Comparison of ENCODE assay signal across 25 mouse cellular contexts in genomic region chr12:108833408-108833807, GRCm38 (mm10). TPM values are rescaled to one million over a fixed set of nuclear protein-coding genes. Genes with fewer than 3 reads are reported as not detected.
DNase-seq lines count a peak whose midpoint lies in the region; ATAC-seq and TF ChIP-seq lines count a peak whose summit lies in the region.
"Had no signal": no experiment of that assay in that cellular context is flagged by ENCODE, and none has a peak within 500 bp of the region (broad histone marks: within the 10 kb centered on the region; RNA-seq: fewer than 3 reads in every experiment).

No protein-coding gene starts in this region.

- no peak overlapping the region for H3K9ac ChIP-seq in heart, embryonic 12.5 days
- H3K9ac ChIP-seq in midbrain, embryonic 13.5 days (replicated peaks): peak overlapping the region; percentile 10; the same call in 1 of the 2 replicates
- no peak overlapping the region for H3K9ac ChIP-seq in midbrain, embryonic 11.5 days (ENCODE audit: low read length)
- H3K9ac ChIP-seq: heart, embryonic 15.5 days; hindbrain, embryonic 12.5 days; intestine, embryonic 15.5 days; limb, embryonic 13.5 days; lung, embryonic 15.5 days; midbrain, embryonic 12.5 days had no signal

- no peaks in the 10 kb centered on the region for H3K27me3 ChIP-seq in cerebellum, adult 2 months (ENCODE audit: control insufficient read depth, insufficient read depth, low read length)
- H3K27me3 ChIP-seq in heart, embryonic 12.5 days (replicated peaks): 0 out of 2 replicates have a peak, but pooled peaks cover 10% of the 10 kb centered on the region
- no peaks in the 10 kb centered on the region; the same call in 1 of the 2 replicates for H3K27me3 ChIP-seq in midbrain, embryonic 13.5 days
- H3K27me3 ChIP-seq in midbrain, embryonic 11.5 days (ENCODE audit: control insufficient read depth, insufficient read depth, low read length): no peaks in the 10 kb centered on the region
- peaks cover 6% of the 10 kb centered on the region for H3K27me3 ChIP-seq in embryonic facial prominence, embryonic 10.5 days (replicated peaks; ENCODE audit: low read depth, poor library complexity, severe bottlenecking)
- H3K27me3 ChIP-seq: forebrain, embryonic 13.5 days; heart, embryonic 15.5 days; intestine, embryonic 15.5 days; limb, embryonic 13.5 days; lung, embryonic 15.5 days; Patski had no signal

- peak overlapping the region; percentile 93 for H3K27ac ChIP-seq in cerebellum, adult 2 months (ENCODE audit: insufficient read depth, low read length)
- no peak overlapping the region for H3K27ac ChIP-seq in heart, embryonic 12.5 days (ENCODE audit: poor library complexity, severe bottlenecking)
- H3K27ac ChIP-seq in midbrain, embryonic 13.5 days: no peak overlapping the region
- no peak overlapping the region for H3K27ac ChIP-seq in midbrain, embryonic 11.5 days (ENCODE audit: low read depth, low read length)
- H3K27ac ChIP-seq in embryonic facial prominence, embryonic 10.5 days (replicated peaks): no peak overlapping the region
- H3K27ac ChIP-seq: forebrain, embryonic 13.5 days; heart, embryonic 15.5 days; hindbrain, embryonic 12.5 days; hindbrain, postnatal 0 days; intestine, embryonic 15.5 days; kidney, postnatal 0 days; limb, embryonic 13.5 days; lung, embryonic 15.5 days; midbrain, embryonic 12.5 days; stomach, postnatal 0 days had no signal

- ATAC-seq in heart, embryonic 12.5 days (ENCODE audit: insufficient number of reproducible peaks, low FRiP score): no peak
- ATAC-seq in midbrain, embryonic 13.5 days: no peak
- no peak for ATAC-seq in midbrain, embryonic 11.5 days (ENCODE audit: low FRiP score)
- ATAC-seq: forebrain, embryonic 13.5 days; hindbrain, postnatal 0 days; intestine, embryonic 15.5 days; Patski had no signal

- no peak overlapping the region for H3K4me2 ChIP-seq in heart, embryonic 12.5 days
- H3K4me2 ChIP-seq in midbrain, embryonic 13.5 days (replicated peaks): no peak overlapping the region
- no peak overlapping the region for H3K4me2 ChIP-seq in midbrain, embryonic 11.5 days
- H3K4me2 ChIP-seq: heart, embryonic 15.5 days; hindbrain, embryonic 12.5 days; intestine, embryonic 15.5 days; limb, embryonic 13.5 days; liver, embryonic 11.5 days; lung, embryonic 15.5 days; midbrain, embryonic 12.5 days had no signal

- H3K9me3 ChIP-seq in heart, embryonic 12.5 days (replicated peaks): no peaks in the 10 kb centered on the region
- no peaks in the 10 kb centered on the region for H3K9me3 ChIP-seq in midbrain, embryonic 13.5 days
- H3K9me3 ChIP-seq in midbrain, embryonic 11.5 days (ENCODE audit: control insufficient read depth, low read length): no peaks in the 10 kb centered on the region
- no peaks in the 10 kb centered on the region for H3K9me3 ChIP-seq in embryonic facial prominence, embryonic 10.5 days
- H3K9me3 ChIP-seq: forebrain, embryonic 13.5 days; G1E; heart, embryonic 15.5 days; hindbrain, embryonic 12.5 days; intestine, embryonic 15.5 days; limb, embryonic 13.5 days; lung, embryonic 15.5 days; midbrain, embryonic 12.5 days had no signal

- peaks cover 38% of the 10 kb centered on the region for H3K4me1 ChIP-seq in cerebellum, adult 2 months (ENCODE audit: control insufficient read depth, insufficient read depth, low read length)
- H3K4me1 ChIP-seq in heart, embryonic 12.5 days (replicated peaks): peaks cover 36% of the 10 kb centered on the region
- peaks cover 54% of the 10 kb centered on the region for H3K4me1 ChIP-seq in midbrain, embryonic 13.5 days (replicated peaks)
- H3K4me1 ChIP-seq in midbrain, embryonic 11.5 days (ENCODE audit: control insufficient read depth, insufficient read depth, low read length): peaks cover 30% of the 10 kb centered on the region
- H3K4me1 ChIP-seq in embryonic facial prominence, embryonic 10.5 days: peaks cover 50% of the 10 kb centered on the region

- peaks cover 7% of the 10 kb centered on the region; the same call in 1 of the 2 replicates for H3K36me3 ChIP-seq in heart, embryonic 12.5 days
- peaks cover 3% of the 10 kb centered on the region; the same call in 1 of the 2 replicates for H3K36me3 ChIP-seq in midbrain, embryonic 13.5 days
- H3K36me3 ChIP-seq in midbrain, embryonic 11.5 days (ENCODE audit: control insufficient read depth, insufficient read depth, low read length): no peaks in the 10 kb centered on the region
- peaks cover 46% of the 10 kb centered on the region for H3K36me3 ChIP-seq in embryonic facial prominence, embryonic 10.5 days (replicated peaks)
- H3K36me3 ChIP-seq: heart, embryonic 15.5 days; intestine, embryonic 15.5 days; lung, embryonic 15.5 days had no signal

- 23% methylated on average over 3 of the region's 3 CpGs for WGBS in cerebellum, adult 2 months
- WGBS in heart, embryonic 12.5 days: 78% methylated on average over 3 of the region's 3 CpGs
- 89% methylated on average over 3 of the region's 3 CpGs for WGBS in midbrain, embryonic 13.5 days
- 95% methylated on average over 3 of the region's 3 CpGs for WGBS in midbrain, embryonic 11.5 days
- WGBS in embryonic facial prominence, embryonic 10.5 days: 92% methylated on average over 3 of the region's 3 CpGs

- no peak for DNase-seq in cerebellum, adult 2 months
- DNase-seq in cerebellum, postnatal 14 days: no peak
- DNase-seq in heart, adult 11 months: peak; percentile 83
- DNase-seq in midbrain, embryonic 11.5 days (ENCODE audit: low spot score, missing footprints): no peak
- DNase-seq in embryonic facial prominence, embryonic 10.5 days (ENCODE audit: low spot score): no peak
- DNase-seq: heart, postnatal 36 days; layer of hippocampus, adult 9-11 months; right cerebral cortex, postnatal 4 days; thymus, adult 18-20 months; thymus, postnatal 25 days had no signal

- TF ChIP-seq CTCF in cerebellum, adult 2 months (IDR thresholded peaks at IDR 0.05; ENCODE audit: borderline replicate concordance, insufficient read depth, low read depth, low read length): no peak

- no peak for TF ChIP-seq POLR2A in cerebellum, adult 2 months (IDR thresholded peaks at IDR 0.05; ENCODE audit: borderline replicate concordance, insufficient read depth, low read length)

- peak overlapping the region; percentile 87 for H3K4me3 ChIP-seq in cerebellum, adult 2 months (replicated peaks; ENCODE audit: insufficient read depth, low read depth, low read length)
- no peak overlapping the region for H3K4me3 ChIP-seq in heart, embryonic 12.5 days
- H3K4me3 ChIP-seq in midbrain, embryonic 13.5 days (replicated peaks): no peak overlapping the region
- H3K4me3 ChIP-seq in midbrain, embryonic 11.5 days (ENCODE audit: low read depth, low read length): no peak overlapping the region
- H3K4me3 ChIP-seq in embryonic facial prominence, embryonic 10.5 days: no peak overlapping the region
- H3K4me3 ChIP-seq: forebrain, embryonic 13.5 days; heart, embryonic 15.5 days; hindbrain, embryonic 12.5 days; intestine, embryonic 15.5 days; limb, embryonic 13.5 days; lung, embryonic 15.5 days; midbrain, embryonic 12.5 days had no signal

RNA-seq across cellular contexts. Expression of gene Slc25a29, which starts 2.3 kb away (rescaled TPM):
- polyA plus RNA-seq in cerebellum, adult 2 months (2012; rRNA removed): 42.4 and 43.4 TPM in 2 replicates
- polyA plus RNA-seq in heart, embryonic 12.5 days (2016; fragmentation: Nextera tagmentation; extraction: Ambion mirVana): 3.0 and 3.3 TPM in 2 replicates
- 17.9 and 18.8 TPM in 2 replicates for polyA plus RNA-seq in midbrain, embryonic 13.5 days (2015; fragmentation: Nextera tagmentation; extraction: Ambion mirVana)
- 11.2 and 13.0 TPM in 2 replicates for polyA plus RNA-seq in midbrain, embryonic 11.5 days (2014; fragmentation: Nextera tagmentation; extraction: Ambion mirVana)
- polyA plus RNA-seq in embryonic facial prominence, embryonic 10.5 days (2016; fragmentation: Nextera tagmentation; extraction: Ambion mirVana): 12.9 and 13.6 TPM in 2 replicates

RNA-seq across cellular contexts. Expression of gene Slc25a47, which starts 2.4 kb away (rescaled TPM):
- polyA plus RNA-seq in cerebellum, adult 2 months (2012; rRNA removed): 9.8 and 12.5 TPM in 2 replicates
- 5.2 and 5.4 TPM in 2 replicates for polyA plus RNA-seq in heart, embryonic 12.5 days (2016; fragmentation: Nextera tagmentation; extraction: Ambion mirVana)
- 11.9 and 12.4 TPM in 2 replicates for polyA plus RNA-seq in midbrain, embryonic 13.5 days (2015; fragmentation: Nextera tagmentation; extraction: Ambion mirVana)
- polyA plus RNA-seq in midbrain, embryonic 11.5 days (2014; fragmentation: Nextera tagmentation; extraction: Ambion mirVana): 9.8 TPM in 2 replicates
- 13.1 and 15.2 TPM in 2 replicates for polyA plus RNA-seq in embryonic facial prominence, embryonic 10.5 days (2016; fragmentation: Nextera tagmentation; extraction: Ambion mirVana)

RNA-seq across cellular contexts. Expression of gene Yy1, which starts 40.6 kb away (rescaled TPM):
- polyA plus RNA-seq in cerebellum, adult 2 months (2012; rRNA removed): 23.9 and 26.3 TPM in 2 replicates
- 16.0 and 18.8 TPM in 2 replicates for polyA plus RNA-seq in heart, embryonic 12.5 days (2016; fragmentation: Nextera tagmentation; extraction: Ambion mirVana)
- polyA plus RNA-seq in midbrain, embryonic 13.5 days (2015; fragmentation: Nextera tagmentation; extraction: Ambion mirVana): 14.7 and 17.4 TPM in 2 replicates
- 19.0 and 19.5 TPM in 2 replicates for polyA plus RNA-seq in midbrain, embryonic 11.5 days (2014; fragmentation: Nextera tagmentation; extraction: Ambion mirVana)
- polyA plus RNA-seq in embryonic facial prominence, embryonic 10.5 days (2016; fragmentation: Nextera tagmentation; extraction: Ambion mirVana): 14.0 and 15.0 TPM in 2 replicates
